Mouse (Mus musculus) midbrain, embryonic 11.5 days (tissue): ENCODE data around the gene Csmd2. TPM values are rescaled to one million over a fixed set of nuclear protein-coding genes. Genes with fewer than 3 reads are reported as not detected.
"Not testable (repeated sequence)": the region's sequence is repeated elsewhere in the genome, so short reads cannot be mapped to it uniquely, and the experiment has no call there.

Experiments
- ATAC-seq: fragments of 200-750 bp; cut with Nextera tagmentation; 2 replicates; pipeline ENCODE4 v1.8.0; 2017; ENCODE audit warnings: moderate TSS enrichment, moderate library complexity; ENCODE audit not compliant: low FRiP score
- DNase-seq: peaks from one replicate; pipeline ENCODE4 v3.0.0; 2015; ENCODE audit warnings: low spot score; ENCODE audit errors: missing footprints
- H3K27ac ChIP-seq: fragments of 300-500 bp; sonication (generic); 2 replicates; pipeline ENCODE4 v1.5.1; 2014; ENCODE audit warnings: low read depth, low read length
- H3K27me3 ChIP-seq: fragments of 300-500 bp; sonication (generic); 2 replicates; pipeline ENCODE4 v1.6.1; 2014; ENCODE audit warnings: mild to moderate bottlenecking, low read length, moderate library complexity, mixed read lengths; ENCODE audit not compliant: control insufficient read depth, insufficient read depth
- H3K36me3 ChIP-seq: fragments of 300-500 bp; sonication (generic); 2 replicates; pipeline ENCODE4 v1.6.1; 2014; ENCODE audit warnings: mild to moderate bottlenecking, low read length, moderate library complexity, mixed read lengths; ENCODE audit not compliant: control insufficient read depth, insufficient read depth
- H3K4me1 ChIP-seq: fragments of 300-500 bp; sonication (generic); 2 replicates; pipeline ENCODE4 v1.6.1; 2014; ENCODE audit warnings: low read length; ENCODE audit not compliant: control insufficient read depth, insufficient read depth
- H3K4me2 ChIP-seq: fragments of 300-500 bp; sonication (generic); 2 replicates; pipeline ENCODE4 v1.6.1; 2014; ENCODE audit warnings: mild to moderate bottlenecking, moderate library complexity
- H3K4me3 ChIP-seq: fragments of 300-500 bp; sonication (generic); 2 replicates; pipeline ENCODE4 v1.5.1; 2014; ENCODE audit warnings: low read depth, low read length
- H3K9ac ChIP-seq: fragments of 300-500 bp; sonication (generic); 2 replicates; pipeline ENCODE4 v1.6.1; 2014; ENCODE audit warnings: low read length
- H3K9me3 ChIP-seq: fragments of 300-500 bp; sonication (generic); 2 replicates; pipeline ENCODE4 v1.6.1; 2016; ENCODE audit warnings: low read length; ENCODE audit not compliant: control insufficient read depth
- WGBS: fragments of 180-500 bp; shearing (Covaris S2); extraction: QIAGEN DNeasy Blood & Tissue Kit; methylation state at CpG from one replicate; pipeline ENCODE4 v1.1.7; 2014; 5-methylcytosine and 5-hydroxymethylcytosine counted together
- polyA plus RNA-seq: library from polyadenylated mRNA; unstranded; fragments of >200 nt; fragmentation: Nextera tagmentation; extraction: Ambion mirVana; gene quantifications from 2 replicates; pipeline ENCODE4 v1.2.1, GENCODE M21; 2014

The Csmd2 gene
- polyA plus RNA-seq, 1 experiment from 2014 or later, result 1.6 TPM

- Histone ChIP-seq H3K36me3 (no peaks in the 10 kb centered on the region), H3K27me3 (no peaks in the 10 kb centered on the region), H3K4me2 (no peak overlapping the region), H3K9ac (no peak overlapping the region), H3K9me3 (no peaks in the 10 kb centered on the region), H3K4me1 (no peaks in the 10 kb centered on the region), H3K27ac (no peak overlapping the region), H3K4me3 (no peak overlapping the region)
- 81% methylated on average over 5 of the region's 5 CpGs for WGBS
- ATAC-seq (no peak), DNase-seq (no peak)
Observed at GRCm38 (mm10) chr4:128509885-128510284, 522.2 kb downstream of the Csmd2 start.

DNA sequence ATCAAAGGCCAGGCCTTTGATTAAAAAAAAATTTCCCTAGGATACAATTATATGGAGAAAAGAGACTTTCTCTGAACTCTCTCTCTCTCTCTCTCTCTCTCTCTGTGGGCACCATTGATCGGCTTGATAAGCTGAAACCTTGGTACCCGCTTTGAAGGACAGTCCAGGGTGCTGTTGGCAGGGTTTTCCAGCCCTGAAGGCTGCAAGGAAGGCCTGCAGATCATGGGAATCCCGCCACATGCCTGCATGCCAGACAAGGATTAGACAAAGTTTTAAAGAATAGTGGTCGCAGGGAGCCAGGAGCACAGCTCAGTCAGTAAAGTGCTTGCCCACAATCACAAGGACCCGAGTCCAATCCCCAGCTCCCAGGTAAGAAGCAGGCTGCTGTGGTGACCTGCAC is 526.8 kb downstream of the Csmd2 start:
- no peak for ATAC-seq
- Histone ChIP-seq H3K27ac (no peak overlapping the region), H3K4me1 (no peaks in the 10 kb centered on the region), H3K4me2 (no peak overlapping the region), H3K4me3 (no peak overlapping the region), H3K9me3 (no peaks in the 10 kb centered on the region), H3K36me3 (no peaks in the 10 kb centered on the region), H3K27me3 (no peaks in the 10 kb centered on the region), H3K9ac (no peak overlapping the region)
- 83% methylated on average over 5 of the region's 5 CpGs for WGBS
- DNase-seq, result no peak

DNA sequence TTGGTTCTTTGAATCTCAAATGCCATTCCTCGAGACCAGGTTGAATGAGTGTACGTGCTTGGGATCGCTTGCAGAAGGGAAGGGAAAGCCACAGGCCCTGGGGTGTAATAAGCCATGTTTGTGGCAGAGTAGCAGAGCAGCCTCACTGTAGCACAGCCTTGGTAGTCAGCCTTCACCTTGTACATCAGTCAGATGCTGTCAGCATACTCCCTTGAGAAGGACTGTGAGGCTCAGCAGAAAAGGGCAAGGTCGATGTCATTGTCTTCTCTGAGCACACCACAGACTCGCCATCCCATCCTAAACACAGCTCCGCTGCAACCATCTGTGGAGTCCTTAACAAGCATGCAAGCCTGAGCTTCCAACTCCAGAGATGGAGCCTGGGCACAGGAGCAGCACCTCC is 533.6 kb downstream of the Csmd2 start:
- DNase-seq (no peak), ATAC-seq (no peak)
- Histone ChIP-seq H3K36me3 (no peaks in the 10 kb centered on the region), H3K27me3 (no peaks in the 10 kb centered on the region), H3K4me1 (no peaks in the 10 kb centered on the region), H3K9ac (no peak overlapping the region), H3K27ac (no peak overlapping the region), H3K4me2 (no peak overlapping the region), H3K9me3 (no peaks in the 10 kb centered on the region), H3K4me3 (no peak overlapping the region)
- 89% methylated on average over 6 of the region's 6 CpGs for WGBS

GRCm38 (mm10) chr4:128543378-128543777 is 555.7 kb downstream of the Csmd2 start:
- no peak overlapping the region for H3K27ac ChIP-seq
- H3K27me3 ChIP-seq, result no peaks in the 10 kb centered on the region
- ATAC-seq (no peak), DNase-seq (no peak)
- 26% methylated on average over 2 of the region's 2 CpGs for WGBS
- no peak overlapping the region for H3K9ac ChIP-seq
- H3K4me2 ChIP-seq, result no peak overlapping the region
- no peaks in the 10 kb centered on the region for H3K4me1 ChIP-seq
- H3K9me3 ChIP-seq, result no peaks in the 10 kb centered on the region
- no peak overlapping the region for H3K4me3 ChIP-seq
- no peaks in the 10 kb centered on the region for H3K36me3 ChIP-seq

DNA sequence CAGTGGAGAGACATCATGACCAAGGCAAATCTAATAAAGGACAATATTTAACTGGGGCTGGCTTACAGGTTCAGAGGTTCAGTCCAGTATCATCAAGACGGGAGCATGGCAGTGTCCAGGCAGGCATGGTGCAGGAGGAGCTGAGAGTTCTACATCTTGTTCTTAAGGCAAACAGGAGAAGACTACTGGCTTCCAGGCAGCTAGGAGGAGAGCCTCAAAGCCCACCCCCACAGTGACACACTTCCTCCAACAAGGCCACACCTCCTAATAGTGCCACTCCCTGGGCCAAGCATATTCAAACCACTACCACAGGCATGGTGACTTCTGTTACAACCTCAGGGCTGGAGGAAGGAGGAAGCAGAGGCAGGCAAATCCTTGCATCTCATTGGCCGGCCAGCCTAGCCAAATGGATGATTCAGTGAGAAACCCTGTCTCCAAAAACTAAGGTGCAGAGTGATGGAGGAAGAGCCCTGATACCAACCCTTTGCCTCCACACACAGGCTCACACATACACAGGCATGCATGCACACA is 556.4 kb downstream of the Csmd2 start:
- H3K9me3 ChIP-seq, DNase-seq, H3K27me3 ChIP-seq, H3K9ac ChIP-seq, H3K27ac ChIP-seq, H3K4me1 ChIP-seq, H3K36me3 ChIP-seq, ATAC-seq, H3K4me2 ChIP-seq, H3K4me3 ChIP-seq: not testable (repeated sequence)
- WGBS, result 81% methylated on average over 2 of the region's 2 CpGs

DNA sequence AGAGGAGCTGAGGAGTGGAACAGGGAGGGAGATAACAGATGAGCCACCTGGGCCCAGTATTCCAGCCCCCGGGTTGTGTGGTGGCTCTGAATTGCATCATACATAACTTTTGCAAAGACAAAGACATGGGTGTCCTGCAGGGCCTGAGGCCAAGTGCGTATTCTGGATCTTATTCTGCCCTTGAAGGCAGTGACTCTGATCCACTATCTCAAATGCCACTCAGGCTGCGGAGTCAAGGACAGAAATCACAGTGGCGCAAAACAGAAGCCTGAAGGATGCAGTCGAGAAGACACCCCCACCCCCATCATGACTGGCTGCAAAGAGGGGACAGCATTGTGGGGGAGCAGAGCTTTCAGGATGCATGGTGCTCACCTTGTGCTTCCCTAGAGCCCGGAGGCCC is 563.1 kb downstream of the Csmd2 start:
- Histone ChIP-seq H3K27ac (no peak overlapping the region), H3K9ac (no peak overlapping the region), H3K9me3 (no peaks in the 10 kb centered on the region), H3K4me1 (no peaks in the 10 kb centered on the region), H3K36me3 (no peaks in the 10 kb centered on the region), H3K27me3 (no peaks in the 10 kb centered on the region), H3K4me2 (no peak overlapping the region), H3K4me3 (no peak overlapping the region)
- no peak for ATAC-seq
- no peak for DNase-seq
- WGBS, result 89% methylated on average over 6 of the region's 6 CpGs

- H3K4me1 ChIP-seq, result no peaks in the 10 kb centered on the region
- H3K27me3 ChIP-seq, result no peaks in the 10 kb centered on the region
- H3K9ac ChIP-seq, result no peak overlapping the region
- peak; percentile 54 for DNase-seq
- no peaks in the 10 kb centered on the region for H3K9me3 ChIP-seq
- H3K36me3 ChIP-seq, result no peaks in the 10 kb centered on the region
- ATAC-seq, result no peak
- H3K4me2 ChIP-seq, result no peak overlapping the region
- WGBS, result 92% methylated on average over 2 of the region's 2 CpGs
- H3K27ac ChIP-seq, result no peak overlapping the region
- no peak overlapping the region for H3K4me3 ChIP-seq
Observed at GRCm38 (mm10) chr4:128554198-128554597, 566.5 kb downstream of the Csmd2 start.

GRCm38 (mm10) chr4:128560327-128560726 is 572.7 kb downstream of the Csmd2 start:
- H3K9me3 ChIP-seq, result no peaks in the 10 kb centered on the region
- no peaks in the 10 kb centered on the region for H3K36me3 ChIP-seq
- H3K9ac ChIP-seq, result no peak overlapping the region
- H3K4me2 ChIP-seq, result no peak overlapping the region
- no peaks in the 10 kb centered on the region for H3K27me3 ChIP-seq
- no peak overlapping the region for H3K4me3 ChIP-seq
- WGBS, result 77% methylated on average over 3 of the region's 3 CpGs
- ATAC-seq (no peak), DNase-seq (no peak)
- H3K4me1 ChIP-seq, result no peaks in the 10 kb centered on the region
- no peak overlapping the region for H3K27ac ChIP-seq

DNA sequence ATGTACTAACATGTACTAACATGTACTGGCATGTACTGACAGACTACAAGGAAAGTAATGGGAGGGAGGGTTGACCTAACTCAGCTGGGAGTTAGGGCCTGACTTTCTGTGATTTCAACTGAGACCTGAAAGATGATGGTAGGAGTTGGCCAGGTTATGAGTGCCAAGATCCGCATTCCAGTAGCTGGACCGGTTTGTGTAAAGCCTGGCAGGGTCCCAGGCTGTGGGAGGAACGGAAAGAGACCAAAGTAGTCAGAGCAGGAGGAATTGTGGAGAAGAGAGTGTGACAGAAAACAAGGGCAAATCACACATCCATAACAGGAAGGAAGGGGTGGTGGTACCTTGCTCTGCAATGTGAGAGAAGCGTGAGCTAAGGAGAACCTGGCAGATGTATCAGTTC is 588.2 kb downstream of the Csmd2 start:
- Histone ChIP-seq H3K4me3 (no peak overlapping the region), H3K9ac (no peak overlapping the region), H3K36me3 (peaks cover 3% of the 10 kb centered on the region), H3K4me1 (no peaks in the 10 kb centered on the region), H3K9me3 (no peaks in the 10 kb centered on the region; the same call in 1 of the 2 replicates), H3K27ac (no peak overlapping the region), H3K4me2 (no peak overlapping the region), H3K27me3 (no peaks in the 10 kb centered on the region)
- ATAC-seq, result no peak
- no peak for DNase-seq
- WGBS, result 91% methylated on average over 4 of the region's 4 CpGs

DNA sequence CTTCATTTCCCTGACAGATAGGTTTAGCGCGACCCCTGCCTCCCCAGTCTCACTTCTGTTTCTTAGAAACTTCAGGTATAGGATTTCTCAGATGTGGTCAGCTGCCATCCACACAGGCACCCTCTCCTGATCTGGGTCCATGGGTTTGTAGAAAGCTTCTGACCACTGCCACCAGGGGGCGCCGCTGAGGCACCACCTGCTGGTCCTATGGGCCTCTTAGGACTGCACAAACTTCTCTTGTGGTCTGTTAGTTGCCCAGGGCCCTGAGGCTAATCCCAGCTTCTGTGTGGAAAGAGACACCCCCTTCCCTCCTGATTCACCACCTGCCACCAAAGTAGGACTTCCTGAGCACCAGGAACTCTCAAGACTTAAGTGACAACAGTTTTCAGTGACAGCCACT is 591.5 kb downstream of the Csmd2 start:
- no peak overlapping the region for H3K27ac ChIP-seq
- no peaks in the 10 kb centered on the region for H3K4me1 ChIP-seq
- DNase-seq, result peak; percentile 83
- WGBS, result 57% methylated on average over 4 of the region's 4 CpGs
- H3K4me2 ChIP-seq, result no peak overlapping the region
- no peaks in the 10 kb centered on the region for H3K27me3 ChIP-seq
- H3K9ac ChIP-seq, result no peak overlapping the region
- peaks cover 25% of the 10 kb centered on the region for H3K9me3 ChIP-seq
- H3K36me3 ChIP-seq, result peaks cover 31% of the 10 kb centered on the region
- H3K4me3 ChIP-seq, result no peak overlapping the region
- ATAC-seq, result no peak
